Mouse (Mus musculus): ENCODE measurements around the gene Dnajc22. TPM values are rescaled to one million over a fixed set of nuclear protein-coding genes. Genes with fewer than 3 reads are reported as not detected.

Gene Dnajc22
- polyA plus RNA-seq, 1 experiment = 0.13 TPM

GRCm38 (mm10) chr15:99150516-99150915, 57.5 kb downstream of the Dnajc22 start:
- no peak for DNase-seq
- Histone ChIP-seq H3K4me1 (ENCODE audit: control insufficient read depth, insufficient read depth, low read length) (no peaks in the 10 kb centered on the region), H3K27me3 (ENCODE audit: control insufficient read depth, insufficient read depth, low read length) (no peaks in the 10 kb centered on the region), H3K4me3 (replicated peaks; ENCODE audit: insufficient read depth, low read depth, low read length) (no peak overlapping the region), H3K27ac (ENCODE audit: insufficient read depth, low read length) (no peak overlapping the region)
- 92% methylated on average over 7 of the region's 7 CpGs for WGBS
- no peak for TF ChIP-seq CTCF (IDR thresholded peaks at IDR 0.05; ENCODE audit: borderline replicate concordance, insufficient read depth, low read depth, low read length)
- no peak for TF ChIP-seq POLR2A (IDR thresholded peaks at IDR 0.05; ENCODE audit: borderline replicate concordance, insufficient read depth, low read length)

GRCm38 (mm10) chr15:99151324-99151723, 58.4 kb downstream of the Dnajc22 start:
- no peaks in the 10 kb centered on the region for H3K27me3 ChIP-seq (ENCODE audit: control insufficient read depth, insufficient read depth, low read length)
- no peaks in the 10 kb centered on the region for H3K4me1 ChIP-seq (ENCODE audit: control insufficient read depth, insufficient read depth, low read length)
- H3K27ac ChIP-seq (ENCODE audit: insufficient read depth, low read length) = no peak overlapping the region
- TF ChIP-seq CTCF (IDR thresholded peaks at IDR 0.05; ENCODE audit: borderline replicate concordance, insufficient read depth, low read depth, low read length) (no peak), POLR2A (IDR thresholded peaks at IDR 0.05; ENCODE audit: borderline replicate concordance, insufficient read depth, low read length) (no peak)
- no peak overlapping the region for H3K4me3 ChIP-seq (replicated peaks; ENCODE audit: insufficient read depth, low read depth, low read length)
- no peak for DNase-seq
- 79% methylated on average over 8 of the region's 8 CpGs for WGBS

- H3K27me3 ChIP-seq (ENCODE audit: control insufficient read depth, insufficient read depth, low read length) = no peaks in the 10 kb centered on the region
- H3K4me1 ChIP-seq (ENCODE audit: control insufficient read depth, insufficient read depth, low read length) = no peaks in the 10 kb centered on the region
- H3K4me3 ChIP-seq (replicated peaks; ENCODE audit: insufficient read depth, low read depth, low read length) = no peak overlapping the region
- no peak for DNase-seq
- no peak overlapping the region for H3K27ac ChIP-seq (ENCODE audit: insufficient read depth, low read length)
- no peak for TF ChIP-seq CTCF (IDR thresholded peaks at IDR 0.05; ENCODE audit: borderline replicate concordance, insufficient read depth, low read depth, low read length)
- TF ChIP-seq POLR2A (IDR thresholded peaks at IDR 0.05; ENCODE audit: borderline replicate concordance, insufficient read depth, low read length) = no peak
- WGBS = 92% methylated on average over 8 of the region's 8 CpGs
Observed at GRCm38 (mm10) chr15:99153466-99153865, 60.5 kb downstream of the Dnajc22 start.

Other genes with a start within 250 kb of the Dnajc22 start
- 49.9 and 52.6 TPM in 2 replicates for gene Kmt2d, start 222.0 kb upstream of the Dnajc22 start, polyA plus RNA-seq (2012; rRNA removed)
- gene Rhebl1, start 198.6 kb upstream of the Dnajc22 start, polyA plus RNA-seq (2012; rRNA removed) = 18.7 and 19.8 TPM in 2 replicates
- 0.07 and 0.10 TPM in 2 replicates for gene Dhh, start 194.6 kb upstream of the Dnajc22 start, polyA plus RNA-seq (2012; rRNA removed)
- 37.5 and 39.7 TPM in 2 replicates for gene Lmbr1l, start 174.9 kb upstream of the Dnajc22 start, polyA plus RNA-seq (2012; rRNA removed)
- 1,352 and 1,359 TPM in 2 replicates for gene Tuba1b, start 158.6 kb upstream of the Dnajc22 start, polyA plus RNA-seq (2012; rRNA removed)
- 0.75 and 2.6 TPM in 2 replicates for gene Gm49450, start 139.6 kb upstream of the Dnajc22 start, polyA plus RNA-seq (2012; rRNA removed)
- gene Tuba1a, start 139.5 kb upstream of the Dnajc22 start, polyA plus RNA-seq (2012; rRNA removed) = 1,294 and 1,344 TPM in 2 replicates
- 6.4 and 9.0 TPM in 2 replicates for gene Tuba1c, start 63.3 kb upstream of the Dnajc22 start, polyA plus RNA-seq (2012; rRNA removed)
- gene Prph, start 38.0 kb upstream of the Dnajc22 start, polyA plus RNA-seq (2012; rRNA removed) = 25.7 and 37.7 TPM in 2 replicates
- gene Troap, start 18.6 kb upstream of the Dnajc22 start, polyA plus RNA-seq (2012; rRNA removed) = 0.07 and 0.22 TPM in 2 replicates
- gene C1ql4, start 5.4 kb upstream of the Dnajc22 start, polyA plus RNA-seq (2012; rRNA removed) = 1.3 and 1.6 TPM in 2 replicates
- 26.7 and 26.9 TPM in 2 replicates for gene Spats2, start 32.7 kb downstream of the Dnajc22 start, polyA plus RNA-seq (2012; rRNA removed)
- gene Kcnh3, start 131.7 kb downstream of the Dnajc22 start, polyA plus RNA-seq (2012; rRNA removed) = 5.0 and 7.0 TPM in 2 replicates
- 84.9 and 94.4 TPM in 2 replicates for gene Mcrs1, start 158.8 kb downstream of the Dnajc22 start, polyA plus RNA-seq (2012; rRNA removed)
- gene Prpf40b, start 201.9 kb downstream of the Dnajc22 start, polyA plus RNA-seq (2012; rRNA removed) = 141 and 152 TPM in 2 replicates
- 1.1 and 1.9 TPM in 2 replicates for gene Fam186b, start 202.7 kb downstream of the Dnajc22 start, polyA plus RNA-seq (2012; rRNA removed)

Measured in cerebellum, adult 2 months (tissue).